Mouse (Mus musculus) liver, adult 2 months (tissue): Measurements from ENCODE around the gene Blnk.

Source experiments
- CTCF ChIP-seq: fragments of 200-500 bp; IDR thresholded peaks from 2 replicates; pipeline ENCODE4 v1.5.1; 2011; ENCODE audit warnings: low read depth, low read length, control low read depth
- POLR2A ChIP-seq: fragments of 200-500 bp; IDR thresholded peaks from 2 replicates; pipeline ENCODE4 v1.6.1; 2011; ENCODE audit warnings: low read length, control low read depth; ENCODE audit not compliant: insufficient read depth; ENCODE audit errors: extremely low read depth

DNA sequence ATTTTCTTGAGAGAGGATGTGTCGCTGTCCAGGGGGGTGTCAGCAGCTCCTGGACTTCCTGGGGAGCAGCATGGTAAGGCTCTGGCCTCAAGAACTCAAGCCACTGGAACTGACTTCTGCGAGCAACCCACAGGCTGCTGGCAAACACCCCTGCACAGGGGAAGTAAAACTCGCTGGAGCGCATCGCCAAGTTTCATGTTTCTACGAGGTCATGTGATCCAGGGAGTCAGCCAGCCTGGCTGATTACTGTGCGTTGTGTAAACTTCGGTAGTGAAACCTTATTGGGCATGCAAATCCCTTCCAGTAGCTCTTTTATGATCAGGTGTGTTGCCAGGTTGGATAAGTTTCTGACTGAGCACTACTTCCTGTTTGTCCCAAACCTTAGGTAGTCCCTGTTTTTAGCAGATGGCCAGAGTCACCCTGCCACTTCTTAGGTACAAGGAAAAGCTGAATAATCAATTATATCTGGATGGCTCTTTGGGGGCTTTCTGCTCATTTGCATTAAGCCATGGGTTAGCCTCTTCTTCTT, at the start of gene Blnk:
- TF ChIP-seq POLR2A (peak; percentile 47; the same call in 1 of the 2 replicates), CTCF (no peak)
